Mouse (Mus musculus): ENCODE results near the gene Klf9.

DNA sequence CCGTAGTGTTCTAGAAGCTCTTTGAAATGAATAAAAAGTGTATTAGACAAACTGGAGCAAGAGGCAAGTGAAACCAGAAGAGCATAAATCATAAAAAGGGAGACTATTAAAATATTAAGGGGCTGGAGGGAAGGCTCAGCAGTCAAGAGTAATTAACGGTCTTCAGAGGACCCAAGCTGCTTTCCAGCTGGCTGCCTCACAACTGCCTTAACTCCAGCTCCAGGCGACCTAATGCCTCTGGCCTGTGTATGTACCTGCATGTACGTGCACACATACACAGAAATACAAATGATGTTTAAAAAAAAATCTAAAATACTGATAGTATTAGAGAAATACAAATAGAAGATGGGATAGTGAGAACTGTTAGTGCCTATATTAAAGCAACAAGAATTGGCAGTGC lies 43.0 kb downstream of the Klf9 start:
- no peak for TF ChIP-seq CTCF (IDR thresholded peaks at IDR 0.05; ENCODE audit: low read depth)
- TF ChIP-seq EP300 (IDR thresholded peaks at IDR 0.05; ENCODE audit: low read depth): no peak

All from heart, postnatal 0 days (tissue).